Mouse (Mus musculus): Measurements from ENCODE around the gene Gm3618.
"Not testable (repeated sequence)": the region's sequence is repeated elsewhere in the genome, so short reads cannot be mapped to it uniquely, and the experiment has no call there.

Gene Gm3618

DNA sequence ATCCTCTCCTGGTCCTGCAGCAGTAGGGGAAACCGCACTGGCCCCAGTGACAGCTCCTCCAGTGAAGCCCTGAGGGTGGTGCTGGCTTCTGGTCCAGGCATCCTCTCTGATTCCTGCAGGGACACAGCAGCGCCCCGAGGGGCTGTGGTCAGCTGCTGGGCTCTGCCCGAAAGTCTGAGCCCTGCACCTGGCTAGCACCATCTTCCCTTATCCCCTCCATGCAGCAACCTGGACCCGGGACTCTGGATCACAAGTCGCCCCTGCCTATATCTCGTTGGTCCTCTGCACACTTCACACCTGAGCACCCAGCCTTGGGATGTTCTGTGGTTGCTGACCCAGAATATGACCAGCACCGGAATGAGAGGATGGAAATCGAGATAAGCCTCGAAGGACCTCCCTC is at the start of gene Gm3618:
Gm3618 (minus strand) TSS at position 101 of the 400 bp plus-strand sequence.
- not testable (repeated sequence) for DNase-seq (ENCODE audit: low read depth)

DNA sequence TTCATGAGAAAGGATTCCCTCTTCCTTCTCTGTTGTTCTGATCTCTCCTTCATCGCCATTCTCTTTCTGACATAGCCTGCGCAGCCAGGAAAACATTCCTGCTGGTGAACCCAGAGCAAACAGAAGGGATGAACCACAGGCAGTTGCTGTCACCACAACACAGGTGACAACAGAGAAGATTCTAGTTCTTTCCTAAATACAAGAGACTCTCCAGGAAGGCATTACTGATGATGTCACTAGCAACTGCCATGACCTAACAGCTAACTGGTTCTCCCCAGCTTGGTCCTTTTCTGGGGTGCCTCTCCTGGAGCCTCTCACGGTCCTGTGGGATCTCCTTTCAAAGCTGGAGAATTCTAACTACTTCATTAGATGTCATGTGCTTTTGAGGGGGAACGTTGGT is 46.7 kb upstream of the Gm3618 start, which contains the start of gene Gm16440:
Gm16440 (minus strand) TSS at position 101 of the 400 bp plus-strand sequence.
- DNase-seq (ENCODE audit: low read depth): not testable (repeated sequence)

DNA sequence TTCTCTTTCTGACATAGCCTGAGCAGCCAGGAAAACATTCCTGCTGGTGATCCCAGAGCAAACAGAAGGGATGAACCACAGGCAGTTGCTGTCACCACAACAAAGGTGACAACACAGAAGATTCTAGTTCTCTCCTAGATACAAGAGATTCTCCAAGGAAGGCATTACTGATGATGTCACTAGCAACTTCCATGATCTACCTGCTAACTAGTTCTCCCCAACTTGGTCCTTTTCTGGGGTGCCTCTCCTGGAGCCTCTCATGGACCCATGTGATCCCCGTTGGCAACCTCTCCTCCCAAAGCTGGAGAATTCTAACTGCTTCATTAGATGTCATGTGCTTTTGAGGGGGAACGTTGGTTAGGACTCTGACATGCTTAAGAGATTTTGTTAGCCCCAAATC is 38.7 kb downstream of the Gm3618 start, which contains the start of gene Gm21103:
Gm21103 (minus strand) TSS at position 101 of the 400 bp plus-strand sequence.
- DNase-seq (ENCODE audit: low read depth): not testable (repeated sequence)

DNA sequence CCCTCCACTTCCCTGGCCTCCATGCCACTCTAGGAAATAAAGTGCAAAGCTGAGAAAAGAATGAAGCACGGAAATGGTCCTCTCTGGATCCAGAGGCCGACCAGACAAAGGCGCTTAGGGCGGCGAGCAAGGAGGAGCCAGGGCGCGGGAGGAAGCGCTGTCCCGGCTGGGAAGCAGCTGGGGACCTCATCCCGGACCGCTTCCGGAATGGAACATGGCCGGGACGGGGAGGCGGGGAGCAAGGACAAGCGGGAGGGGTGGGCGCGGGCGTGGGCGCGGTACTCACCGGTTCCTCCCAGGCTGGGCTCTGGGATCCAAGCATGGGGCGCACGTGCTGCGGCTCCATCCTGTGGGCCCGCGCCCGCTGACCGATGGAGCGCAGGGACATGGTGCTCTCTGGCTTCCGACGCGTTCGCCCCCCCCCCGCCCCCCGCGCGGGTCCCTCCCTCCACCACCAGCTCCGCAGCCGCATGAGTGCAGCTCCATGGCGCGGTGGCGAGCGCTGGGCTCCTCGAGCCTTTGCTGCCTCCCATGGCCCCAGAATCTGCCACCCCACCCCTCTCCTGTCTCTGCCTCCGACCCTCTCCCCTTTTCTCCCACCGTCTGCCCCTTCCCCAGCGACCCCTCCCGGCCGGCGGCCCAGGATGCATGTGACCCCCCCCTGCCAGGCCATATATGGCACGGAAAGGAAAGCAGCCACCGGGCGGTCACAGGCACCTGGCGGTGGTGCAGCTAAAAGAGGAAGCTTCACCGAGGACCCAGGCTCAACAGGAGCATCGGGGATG is 56.4 kb downstream of the Gm3618 start, which contains the start of gene Gm3411:
Gm3411 (minus strand) TSS at position 320 of the 785 bp plus-strand sequence.
- DNase-seq (ENCODE audit: low read depth): not testable (repeated sequence)

Measured in c-Kit-positive CD71-negative TER-119-negative erythroid progenitor cells, embryonic 14.5 days (primary cell).